Mouse (Mus musculus) kidney, embryonic 15.5 days (tissue): ENCODE measurements around the gene Fchsd2. TPM values are rescaled to one million over a fixed set of nuclear protein-coding genes. Genes with fewer than 3 reads are reported as not detected.

Experiments
- ATAC-seq: fragments of 200-750 bp; cut with Nextera tagmentation; replicated peaks from 2 replicates; pipeline ENCODE4 v1.8.0; 2017; ENCODE audit warnings: moderate TSS enrichment; ENCODE audit not compliant: low FRiP score
- H3K27ac ChIP-seq: fragments of 300-500 bp; sonication (generic); 2 replicates; pipeline ENCODE4 v1.5.1; 2015; ENCODE audit warnings: mild to moderate bottlenecking, inconsistent platforms
- H3K27me3 ChIP-seq: fragments of 300-500 bp; sonication (generic); 2 replicates; pipeline ENCODE4 v1.6.1; 2015; ENCODE audit warnings: inconsistent platforms
- H3K36me3 ChIP-seq: fragments of 300-500 bp; sonication (generic); 2 replicates; pipeline ENCODE4 v1.6.1; 2015; ENCODE audit warnings: inconsistent platforms
- H3K4me1 ChIP-seq: fragments of 300-500 bp; sonication (generic); 2 replicates; pipeline ENCODE4 v1.6.1; 2015; ENCODE audit warnings: inconsistent platforms
- H3K4me2 ChIP-seq: fragments of 300-500 bp; sonication (generic); 2 replicates; pipeline ENCODE4 v1.6.1; 2015; ENCODE audit warnings: moderate library complexity, mild to moderate bottlenecking, inconsistent platforms
- H3K4me3 ChIP-seq: fragments of 300-500 bp; sonication (generic); replicated peaks from 2 replicates; pipeline ENCODE4 v1.5.1; 2015; ENCODE audit warnings: mild to moderate bottlenecking, inconsistent platforms
- H3K9ac ChIP-seq: fragments of 300-500 bp; sonication (generic); 2 replicates; pipeline ENCODE4 v1.6.1; 2015; ENCODE audit warnings: mild to moderate bottlenecking, inconsistent platforms
- H3K9me3 ChIP-seq: fragments of 300-500 bp; sonication (generic); replicated peaks from 2 replicates; pipeline ENCODE4 v1.6.1; 2016; ENCODE audit warnings: inconsistent platforms
- WGBS: fragments of 180-500 bp; shearing (Covaris S2); methylation state at CpG from one replicate; pipeline ENCODE4 v1.1.7; 2015; ENCODE audit warnings: mixed read lengths; 5-methylcytosine and 5-hydroxymethylcytosine counted together
- polyA plus RNA-seq: library from polyadenylated mRNA; unstranded; fragments of >200 nt; fragmentation: Nextera tagmentation; extraction: Ambion mirVana; gene quantifications from 2 replicates; pipeline ENCODE4 v1.2.1, GENCODE M21; 2015

Fchsd2 gene
- polyA plus RNA-seq, 1 experiment from 2014 or later = 25.7 TPM

DNA sequence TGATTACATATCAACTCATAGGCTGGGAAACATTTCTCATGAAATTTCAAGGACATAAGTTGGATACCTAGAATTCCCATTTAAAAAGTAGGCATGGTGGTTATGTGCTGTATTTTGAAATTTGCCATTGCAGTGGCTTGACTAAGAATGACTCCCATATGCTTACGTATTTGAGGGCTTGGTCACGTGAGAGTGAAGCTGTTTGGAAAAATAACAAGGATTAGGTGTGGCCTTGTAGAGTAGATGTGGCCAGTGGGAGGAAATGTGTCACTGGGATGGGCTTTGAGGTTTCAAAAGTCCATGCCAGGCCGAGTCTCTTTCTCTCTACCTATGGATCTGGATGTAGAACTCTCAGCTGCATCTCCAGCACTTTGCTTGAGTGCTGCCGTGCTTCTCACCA lies 71.2 kb downstream of the Fchsd2 start:
- H3K9me3 ChIP-seq = no peaks in the 10 kb centered on the region
- no peak overlapping the region for H3K27ac ChIP-seq
- 79% methylated on average over 4 of the region's 4 CpGs for WGBS
- H3K36me3 ChIP-seq = no peaks in the 10 kb centered on the region
- no peak overlapping the region for H3K4me3 ChIP-seq
- H3K4me2 ChIP-seq = no peak overlapping the region
- no peaks in the 10 kb centered on the region for H3K27me3 ChIP-seq
- H3K4me1 ChIP-seq = no peaks in the 10 kb centered on the region
- no peak overlapping the region for H3K9ac ChIP-seq
- no peak for ATAC-seq

DNA sequence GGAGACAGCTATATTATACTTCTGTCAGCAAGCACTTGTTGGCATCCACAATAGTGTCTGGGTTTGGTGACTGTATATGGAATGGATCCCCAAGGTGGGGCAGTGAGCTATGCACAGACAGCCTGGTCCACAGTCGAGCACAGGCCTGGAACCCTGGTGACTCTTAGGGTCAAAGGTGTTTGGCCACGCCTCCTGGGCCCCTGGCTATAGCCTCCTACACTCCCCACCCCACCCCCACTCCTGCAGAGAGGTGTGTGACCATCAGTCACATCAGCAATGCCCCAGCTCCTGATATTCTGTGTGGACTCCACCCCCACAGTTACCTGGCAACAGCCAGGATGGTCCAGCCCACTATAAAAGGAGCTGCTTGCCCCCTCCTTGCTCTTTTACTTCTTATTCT lies 73.9 kb downstream of the Fchsd2 start:
- 39% methylated on average over 2 of the region's 2 CpGs for WGBS
- Histone ChIP-seq H3K36me3 (no peaks in the 10 kb centered on the region), H3K27me3 (no peaks in the 10 kb centered on the region), H3K4me3 (no peak overlapping the region), H3K9ac (no peak overlapping the region), H3K9me3 (no peaks in the 10 kb centered on the region), H3K4me1 (peaks cover 4% of the 10 kb centered on the region; the same call in 1 of the 2 replicates), H3K27ac (no peak overlapping the region), H3K4me2 (no peak overlapping the region)
- peak; percentile 46; the same call in 1 of the 2 replicates for ATAC-seq

DNA sequence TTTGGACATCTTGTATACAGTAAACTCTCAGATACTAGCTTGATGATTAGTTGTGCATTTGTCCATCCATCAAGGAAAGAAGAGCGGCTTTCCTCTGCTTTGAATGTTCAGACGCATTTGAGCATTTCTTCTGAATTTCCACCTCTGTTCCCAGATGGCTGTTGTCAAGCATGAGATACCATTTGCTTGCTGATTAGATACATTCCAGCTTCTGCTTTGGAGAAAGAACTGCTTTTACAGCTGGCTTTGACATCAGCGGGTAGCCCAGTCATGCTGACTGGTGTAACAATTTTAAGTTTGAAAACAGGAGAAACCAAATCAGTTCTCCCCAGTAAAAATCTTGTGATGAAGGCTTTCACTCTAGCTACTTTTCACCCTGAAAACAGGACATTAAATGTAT lies 77.8 kb downstream of the Fchsd2 start:
- no peak overlapping the region for H3K4me2 ChIP-seq
- H3K27ac ChIP-seq = no peak overlapping the region; the same call in 1 of the 2 replicates
- no peaks in the 10 kb centered on the region for H3K27me3 ChIP-seq
- H3K9me3 ChIP-seq = no peaks in the 10 kb centered on the region
- ATAC-seq = no peak
- H3K9ac ChIP-seq = no peak overlapping the region
- peaks cover 4% of the 10 kb centered on the region; the same call in 1 of the 2 replicates for H3K4me1 ChIP-seq
- H3K4me3 ChIP-seq = no peak overlapping the region
- WGBS = 47% methylated on average over 3 of the region's 3 CpGs
- no peaks in the 10 kb centered on the region for H3K36me3 ChIP-seq

DNA sequence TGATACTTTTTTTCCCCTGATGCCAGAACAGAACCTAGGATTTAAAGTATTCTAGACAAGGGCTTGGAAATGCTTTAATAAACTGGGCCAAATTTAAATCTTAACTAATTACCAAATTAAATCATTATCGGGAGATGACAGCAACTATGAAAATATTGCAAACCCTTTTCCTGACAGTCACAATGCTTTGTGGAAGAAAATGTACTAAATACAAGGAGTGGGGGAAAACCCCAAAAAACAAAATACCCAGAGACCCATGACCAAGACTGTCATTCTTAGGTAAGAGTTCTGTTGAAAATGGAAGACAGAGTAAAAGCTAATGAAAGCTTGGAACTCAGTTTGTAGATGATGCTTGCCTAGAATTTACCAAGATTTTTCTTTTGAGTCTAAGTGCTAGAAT lies 78.3 kb downstream of the Fchsd2 start:
- H3K27ac ChIP-seq = no peak overlapping the region
- H3K9ac ChIP-seq = no peak overlapping the region
- no peaks in the 10 kb centered on the region for H3K36me3 ChIP-seq
- no peak for ATAC-seq
- H3K27me3 ChIP-seq = no peaks in the 10 kb centered on the region
- peaks cover 4% of the 10 kb centered on the region; the same call in 1 of the 2 replicates for H3K4me1 ChIP-seq
- H3K4me2 ChIP-seq = no peak overlapping the region
- H3K4me3 ChIP-seq = no peak overlapping the region
- no peaks in the 10 kb centered on the region for H3K9me3 ChIP-seq
- 85% methylated on average over 1 of the region's 1 CpGs for WGBS

DNA sequence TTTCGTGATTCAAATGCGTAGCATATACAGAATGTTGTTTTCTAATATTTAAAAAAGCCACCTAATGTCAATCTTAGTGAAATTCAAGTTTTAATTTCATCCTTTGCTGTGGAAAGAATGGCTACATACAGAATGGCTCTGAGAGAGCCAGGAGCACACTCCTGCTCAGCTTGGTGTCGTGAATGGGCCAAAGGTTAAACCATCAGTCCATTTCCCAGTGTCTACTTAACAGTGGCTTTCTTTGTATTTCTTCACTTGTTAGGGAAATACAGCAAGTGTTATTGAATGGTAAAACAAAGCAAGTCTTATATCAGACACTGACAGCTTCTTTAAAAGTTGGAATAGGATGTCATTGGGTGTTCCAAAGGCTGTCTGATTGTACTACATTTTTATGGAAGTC lies 80.7 kb downstream of the Fchsd2 start:
- no peaks in the 10 kb centered on the region for H3K36me3 ChIP-seq
- H3K27ac ChIP-seq = no peak overlapping the region
- 80% methylated on average over 3 of the region's 3 CpGs for WGBS
- no peak for ATAC-seq
- H3K4me3 ChIP-seq = no peak overlapping the region
- H3K4me2 ChIP-seq = no peak overlapping the region
- peaks cover 4% of the 10 kb centered on the region; the same call in 1 of the 2 replicates for H3K4me1 ChIP-seq
- no peaks in the 10 kb centered on the region for H3K9me3 ChIP-seq
- no peak overlapping the region for H3K9ac ChIP-seq
- H3K27me3 ChIP-seq = no peaks in the 10 kb centered on the region

DNA sequence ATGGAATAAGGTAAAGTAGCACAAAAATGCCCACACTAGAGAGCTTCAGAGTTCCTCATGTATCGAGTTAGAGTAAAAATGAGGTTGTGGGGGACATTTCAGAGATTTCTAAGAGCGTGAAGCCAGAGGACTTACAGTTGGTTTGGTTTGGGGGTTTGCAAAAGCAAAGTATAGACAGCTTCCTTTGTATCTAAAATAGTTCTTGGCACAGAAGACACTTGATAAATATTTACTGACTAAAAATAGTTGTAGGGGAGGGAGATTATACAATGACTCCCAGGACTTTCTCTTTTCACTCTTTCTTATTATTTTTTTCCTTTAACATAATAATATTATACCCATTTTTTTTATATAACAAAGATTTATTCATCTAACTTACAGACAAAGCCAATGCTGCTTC lies 86.1 kb downstream of the Fchsd2 start:
- no peaks in the 10 kb centered on the region for H3K4me1 ChIP-seq
- no peak overlapping the region for H3K27ac ChIP-seq
- no peak overlapping the region for H3K4me3 ChIP-seq
- no peak for ATAC-seq
- no peaks in the 10 kb centered on the region for H3K9me3 ChIP-seq
- H3K4me2 ChIP-seq = no peak overlapping the region
- WGBS = 80% methylated on average over 2 of the region's 2 CpGs
- H3K27me3 ChIP-seq = no peaks in the 10 kb centered on the region
- H3K36me3 ChIP-seq = no peaks in the 10 kb centered on the region; the same call in 1 of the 2 replicates
- H3K9ac ChIP-seq = no peak overlapping the region

DNA sequence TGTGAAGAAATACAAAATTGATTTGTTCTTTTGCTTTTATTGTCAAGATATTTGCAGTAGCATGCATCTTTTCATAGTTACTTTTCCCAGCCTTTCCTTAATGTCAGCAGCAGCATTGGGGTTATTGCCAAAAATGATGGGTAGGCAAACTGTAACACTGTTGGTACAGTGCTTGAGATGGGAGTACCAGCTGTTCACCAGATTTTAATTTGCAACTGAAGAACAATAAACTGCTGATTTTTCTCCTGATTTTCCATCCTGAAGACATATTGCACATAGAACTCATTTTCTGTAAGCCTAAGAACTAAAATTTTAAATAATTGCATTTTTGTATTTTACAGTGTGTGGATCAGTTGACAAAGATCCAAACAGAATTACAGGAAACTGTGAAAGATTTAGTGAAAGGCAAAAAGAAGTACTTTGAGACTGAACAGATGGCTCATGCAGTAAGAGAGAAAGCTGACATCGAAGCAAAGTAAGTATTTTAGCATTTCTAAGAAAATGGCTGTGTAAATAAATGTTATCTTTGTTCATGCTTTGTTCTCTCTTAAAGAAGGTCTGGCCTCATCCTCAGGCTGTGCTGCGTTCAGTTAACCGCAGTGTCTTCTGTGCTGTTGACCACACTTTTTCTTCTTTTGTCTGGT lies 98.8 kb downstream of the Fchsd2 start:
- Histone ChIP-seq H3K4me1 (no peaks in the 10 kb centered on the region), H3K4me2 (no peak overlapping the region), H3K27me3 (no peaks in the 10 kb centered on the region), H3K9ac (no peak overlapping the region), H3K36me3 (peaks cover 32% of the 10 kb centered on the region), H3K27ac (no peak overlapping the region), H3K9me3 (no peaks in the 10 kb centered on the region), H3K4me3 (no peak overlapping the region)
- WGBS = 85% methylated on average over 3 of the region's 3 CpGs
- ATAC-seq = no peak

DNA sequence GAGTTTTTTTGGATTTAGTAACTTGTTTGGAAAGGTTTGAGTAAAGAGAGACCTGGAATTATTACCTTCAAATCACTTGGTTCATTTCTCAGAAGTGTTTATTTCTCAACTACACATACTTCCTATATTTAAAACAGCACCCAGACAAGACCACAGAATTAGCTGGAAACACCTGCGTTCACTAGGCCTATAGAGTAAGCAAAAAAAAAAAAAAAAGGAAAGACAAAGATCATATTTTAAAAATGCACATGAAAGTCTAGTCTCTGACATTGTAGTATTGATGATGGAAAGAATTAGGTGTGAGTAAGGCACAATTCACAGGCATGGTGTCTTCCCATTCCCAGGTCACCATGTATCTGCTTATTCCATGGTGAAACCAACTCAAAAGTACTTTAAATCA lies 118.2 kb downstream of the Fchsd2 start:
- peaks cover 7% of the 10 kb centered on the region; the same call in 1 of the 2 replicates for H3K36me3 ChIP-seq
- no peak for ATAC-seq
- WGBS = 97% methylated on average over 1 of the region's 1 CpGs
- no peak overlapping the region for H3K4me3 ChIP-seq
- H3K27ac ChIP-seq = no peak overlapping the region
- no peaks in the 10 kb centered on the region for H3K9me3 ChIP-seq
- no peak overlapping the region for H3K9ac ChIP-seq
- H3K4me2 ChIP-seq = no peak overlapping the region
- 0 out of 2 replicates have a peak, but pooled peaks cover 2% of the 10 kb centered on the region for H3K4me1 ChIP-seq
- no peaks in the 10 kb centered on the region for H3K27me3 ChIP-seq

DNA sequence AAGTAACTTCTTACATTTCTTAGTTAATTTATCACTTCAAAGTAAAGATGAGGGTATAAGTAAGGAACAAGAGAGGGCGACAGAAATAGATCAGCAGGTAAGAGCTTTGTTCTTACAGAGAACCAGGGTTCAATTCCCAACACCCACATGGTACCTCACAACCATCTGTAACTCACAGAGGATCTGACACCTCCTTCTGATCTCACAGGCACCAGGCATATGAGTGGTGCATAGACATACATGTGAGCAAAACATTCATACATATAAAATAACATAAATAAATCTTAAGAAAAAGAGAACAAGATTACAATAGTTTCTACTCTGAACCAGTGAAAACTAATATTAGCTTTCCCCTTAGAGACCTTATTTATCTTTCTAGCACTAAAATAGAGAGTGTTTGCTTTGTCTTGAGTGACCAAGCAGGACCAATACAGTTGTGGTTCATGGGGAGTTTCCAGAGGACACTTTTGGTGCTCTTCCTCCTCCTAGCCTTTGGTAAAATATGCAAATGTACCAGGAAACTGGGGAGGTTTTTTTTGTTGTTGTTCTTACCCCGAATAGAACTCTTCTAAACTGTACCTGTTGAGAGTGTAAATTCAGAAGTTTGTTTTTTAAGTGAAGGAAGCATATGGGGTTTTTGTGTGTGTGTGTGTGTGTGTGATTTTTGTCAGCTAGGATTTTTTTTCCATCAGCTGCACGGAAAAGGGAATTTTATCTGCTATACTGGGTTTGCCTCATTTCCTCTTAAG lies 121.0 kb downstream of the Fchsd2 start:
- WGBS = 59% methylated on average over 3 of the region's 3 CpGs
- Histone ChIP-seq H3K4me3 (no peak overlapping the region), H3K9me3 (no peaks in the 10 kb centered on the region), H3K4me2 (no peak overlapping the region), H3K9ac (no peak overlapping the region), H3K27me3 (no peaks in the 10 kb centered on the region), H3K27ac (no peak overlapping the region), H3K4me1 (0 out of 2 replicates have a peak, but pooled peaks cover 2% of the 10 kb centered on the region), H3K36me3 (peaks cover 7% of the 10 kb centered on the region; the same call in 1 of the 2 replicates)
- no peak for ATAC-seq

DNA sequence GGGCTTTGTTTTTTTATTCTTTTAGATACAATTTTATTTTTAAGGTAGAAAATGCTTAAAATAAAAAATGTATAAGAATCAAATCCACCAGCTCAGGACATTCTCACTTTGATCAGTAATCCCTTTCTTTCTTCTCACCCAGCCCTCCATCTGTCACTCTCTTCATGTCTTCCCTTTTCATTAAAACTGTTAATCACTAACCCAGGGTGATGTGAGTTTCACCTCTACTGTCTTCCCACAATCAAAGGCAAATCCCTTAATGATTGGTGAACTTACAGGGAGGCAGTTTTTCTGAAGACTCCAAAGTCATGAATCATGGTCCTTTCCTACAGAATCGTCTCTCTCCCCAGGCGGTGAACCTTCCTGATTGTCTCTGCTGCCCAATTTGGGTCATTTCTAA lies 124.1 kb downstream of the Fchsd2 start:
- 0 out of 2 replicates have a peak, but pooled peaks cover 2% of the 10 kb centered on the region for H3K4me1 ChIP-seq
- no peak overlapping the region for H3K9ac ChIP-seq
- H3K36me3 ChIP-seq = peaks cover 7% of the 10 kb centered on the region; the same call in 1 of the 2 replicates
- H3K4me3 ChIP-seq = no peak overlapping the region
- no peaks in the 10 kb centered on the region for H3K9me3 ChIP-seq
- peak; percentile 73; the same call in 1 of the 2 replicates for ATAC-seq
- 52% methylated on average over 2 of the region's 2 CpGs for WGBS
- H3K4me2 ChIP-seq = no peak overlapping the region
- H3K27me3 ChIP-seq = no peaks in the 10 kb centered on the region
- peak overlapping the region; percentile 73 for H3K27ac ChIP-seq

DNA sequence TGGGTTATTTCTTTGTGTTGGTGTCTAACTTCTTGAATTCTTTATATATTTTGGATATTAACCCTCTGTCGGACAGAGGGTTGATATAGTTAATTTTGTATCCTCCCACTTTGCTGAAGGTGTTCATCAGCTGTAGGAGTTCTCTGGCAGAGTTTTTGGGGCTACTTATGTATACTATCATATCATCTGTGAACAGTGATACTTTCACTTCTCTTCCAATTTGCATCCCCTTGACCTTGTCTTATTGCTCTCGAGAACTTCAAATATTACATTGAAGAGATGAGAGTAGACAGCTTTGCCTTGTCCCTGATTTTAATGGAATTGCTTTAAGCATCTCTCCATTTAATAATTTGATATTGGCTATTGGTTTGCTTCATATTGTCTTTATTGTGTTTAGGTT lies 130.8 kb downstream of the Fchsd2 start:
- Histone ChIP-seq H3K4me1 (no peaks in the 10 kb centered on the region), H3K9me3 (no peaks in the 10 kb centered on the region), H3K4me2 (no peak overlapping the region), H3K27ac (no peak overlapping the region), H3K4me3 (no peak overlapping the region), H3K36me3 (no peaks in the 10 kb centered on the region), H3K9ac (no peak overlapping the region), H3K27me3 (no peaks in the 10 kb centered on the region)
- WGBS = 98% methylated on average over 2 of the region's 2 CpGs
- no peak for ATAC-seq

DNA sequence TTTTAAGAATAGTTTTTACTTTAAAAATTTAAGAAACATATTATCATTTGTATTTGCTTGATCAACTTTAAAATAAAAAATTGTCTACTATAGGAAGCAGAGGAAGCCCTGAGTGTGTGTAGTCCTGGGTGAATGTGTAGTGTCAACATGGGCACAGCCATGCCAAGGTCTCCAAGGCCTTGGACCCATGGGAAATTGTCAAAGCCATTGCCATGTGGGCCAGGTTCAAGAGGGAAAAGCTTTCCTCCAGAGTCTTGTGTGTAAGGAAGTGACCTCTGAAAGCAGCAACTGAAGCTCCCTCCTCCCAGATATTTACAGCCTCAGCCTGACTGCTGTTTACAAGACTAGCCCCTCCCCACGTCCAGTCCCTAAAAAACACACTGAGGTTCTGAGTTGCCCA lies 136.7 kb downstream of the Fchsd2 start:
- ATAC-seq = no peak
- WGBS = 50% methylated on average over 1 of the region's 1 CpGs
- H3K4me3 ChIP-seq = no peak overlapping the region
- H3K4me2 ChIP-seq = no peak overlapping the region
- H3K9me3 ChIP-seq = no peaks in the 10 kb centered on the region
- no peaks in the 10 kb centered on the region for H3K27me3 ChIP-seq
- no peak overlapping the region for H3K27ac ChIP-seq
- no peak overlapping the region for H3K9ac ChIP-seq
- H3K36me3 ChIP-seq = peaks cover 6% of the 10 kb centered on the region; the same call in 1 of the 2 replicates
- H3K4me1 ChIP-seq = peaks cover 6% of the 10 kb centered on the region; the same call in 1 of the 2 replicates
